Mouse (Mus musculus): ENCODE results near the gene Gsg1. TPM values are rescaled to one million over a fixed set of nuclear protein-coding genes. Genes with fewer than 3 reads are reported as not detected.

Gene Gsg1
- under 1 TPM in 1 of 4 experiments, not detected in 3; 0.82 TPM for total RNA-seq (2022)

DNA sequence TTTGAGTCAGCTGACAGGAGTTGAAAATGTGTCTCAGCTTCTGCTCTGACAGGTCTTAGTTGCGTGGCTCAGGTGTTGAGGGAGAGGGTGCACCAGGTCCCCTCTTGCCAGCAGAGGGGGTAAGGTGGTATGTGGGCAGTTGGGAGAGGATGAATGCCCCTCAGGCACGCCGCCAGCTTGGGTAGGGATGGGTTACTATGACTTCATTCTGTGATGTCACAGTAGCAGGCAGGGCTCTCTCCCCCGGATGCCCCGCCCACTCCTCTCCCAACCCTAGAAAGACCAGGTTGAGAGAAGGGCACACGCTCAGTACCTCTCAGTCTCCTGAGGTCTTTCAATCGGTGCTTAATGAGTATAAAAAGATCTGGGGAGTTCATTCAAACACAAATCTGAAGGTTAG is at the start of gene Gsg1:
Gsg1 (minus strand) TSS at position 199 of the 400 bp plus-strand sequence.
- no peak for DNase-seq (ENCODE audit: low spot score in 2 of 2)

DNA sequence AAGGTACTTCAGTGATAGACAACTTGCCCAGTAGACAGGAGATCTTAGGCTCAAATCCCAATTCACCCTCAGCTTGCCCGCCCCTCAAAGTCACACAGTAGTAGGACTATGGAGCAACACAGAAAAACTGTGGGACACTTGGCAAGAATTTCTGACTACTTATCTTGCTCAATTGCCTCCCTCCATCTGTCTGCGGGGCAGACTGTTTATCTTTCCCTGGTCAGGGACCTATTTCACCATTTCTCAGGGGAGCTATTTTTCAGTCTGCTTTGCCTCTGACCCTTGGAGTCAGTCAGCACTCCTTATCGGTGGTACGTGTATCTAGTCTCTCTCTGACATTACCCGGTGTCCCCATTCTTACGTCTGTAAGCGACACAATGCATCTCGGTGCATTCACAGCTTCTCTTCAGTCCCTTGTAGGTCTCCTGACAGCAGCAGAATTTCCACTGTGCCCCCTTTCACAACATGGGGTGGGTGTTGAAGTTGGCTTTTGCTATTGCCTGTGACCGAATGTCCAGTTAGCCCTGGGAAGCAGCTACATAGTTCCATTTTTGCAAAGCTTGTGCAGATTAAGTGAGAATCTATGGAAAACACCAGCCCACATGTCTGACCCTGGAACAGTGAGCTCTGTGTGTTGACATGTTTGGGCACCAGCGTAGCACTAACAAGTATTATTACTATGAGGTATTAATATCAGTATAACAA is 48.4 kb upstream of the Gsg1 start:
- no peak for DNase-seq (ENCODE audit: low spot score in 2 of 2)

DNA sequence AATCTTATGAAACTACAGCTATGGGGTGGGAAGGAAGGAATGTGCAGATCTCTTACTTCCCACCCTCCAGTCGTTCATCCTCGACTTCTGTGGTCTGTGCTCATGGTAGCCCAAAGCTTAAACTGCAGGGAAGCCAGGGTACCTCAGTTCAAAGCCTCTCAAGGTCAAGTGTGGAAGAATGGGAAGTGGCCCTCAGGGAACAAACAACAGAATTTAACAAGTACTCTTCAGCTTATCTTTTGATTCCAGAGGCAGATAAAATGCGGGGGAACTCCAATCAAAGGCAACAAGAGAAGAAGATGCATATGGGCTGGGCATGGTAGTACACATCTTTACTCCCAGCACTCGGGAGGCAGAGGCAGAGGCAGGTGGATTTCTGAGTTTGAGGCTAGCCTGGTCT is 46.3 kb upstream of the Gsg1 start:
- DNase-seq (ENCODE audit: low spot score in 2 of 2), result no peak

DNA sequence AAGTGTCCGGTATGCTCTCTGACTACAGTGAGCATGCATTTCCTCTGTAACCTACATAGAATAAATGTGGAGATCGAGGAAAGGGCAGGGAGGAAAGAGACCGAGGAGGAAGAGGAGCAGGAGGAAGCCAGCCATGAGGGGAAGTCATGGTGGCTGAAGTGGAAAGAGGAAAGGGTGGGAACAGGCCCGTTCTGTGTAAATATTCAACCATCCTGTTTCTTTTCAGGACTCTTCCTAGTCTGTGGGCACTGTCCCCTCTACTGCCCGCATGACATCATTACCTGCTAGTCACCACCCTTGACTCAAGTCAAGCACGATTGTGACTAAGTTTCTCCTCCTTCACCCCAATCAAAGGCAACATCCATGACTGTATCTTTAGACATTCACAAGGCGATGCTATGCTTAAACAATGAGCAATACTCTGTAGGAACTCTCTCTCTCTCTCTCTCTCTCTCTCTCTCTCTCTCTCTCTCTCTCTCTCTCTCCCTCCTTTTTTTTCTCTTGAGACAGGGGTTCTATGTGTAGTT is 44.9 kb upstream of the Gsg1 start:
- no peak for DNase-seq (ENCODE audit: low spot score in 2 of 2)

DNA sequence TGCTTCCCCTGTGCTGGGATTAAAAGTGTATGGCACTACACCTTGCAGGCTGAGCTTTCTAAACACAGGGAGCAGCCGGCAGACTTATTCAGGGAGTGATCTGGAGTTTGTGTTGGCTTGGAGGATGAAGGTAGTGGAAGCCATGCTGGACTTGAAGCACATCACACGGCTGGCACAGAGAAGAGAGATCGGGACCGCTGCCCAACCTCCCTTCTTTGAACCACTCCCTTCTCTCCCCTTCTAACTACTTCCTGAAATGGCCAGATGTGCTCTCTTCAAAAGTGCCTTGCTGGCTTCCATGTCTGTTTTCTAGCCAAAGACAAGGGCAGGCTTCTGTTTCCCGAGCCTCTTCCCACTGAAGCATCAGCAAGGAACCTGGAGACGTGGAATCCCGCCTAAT is 43.4 kb upstream of the Gsg1 start:
- DNase-seq (ENCODE audit: low spot score in 2 of 2), result no peak

DNA sequence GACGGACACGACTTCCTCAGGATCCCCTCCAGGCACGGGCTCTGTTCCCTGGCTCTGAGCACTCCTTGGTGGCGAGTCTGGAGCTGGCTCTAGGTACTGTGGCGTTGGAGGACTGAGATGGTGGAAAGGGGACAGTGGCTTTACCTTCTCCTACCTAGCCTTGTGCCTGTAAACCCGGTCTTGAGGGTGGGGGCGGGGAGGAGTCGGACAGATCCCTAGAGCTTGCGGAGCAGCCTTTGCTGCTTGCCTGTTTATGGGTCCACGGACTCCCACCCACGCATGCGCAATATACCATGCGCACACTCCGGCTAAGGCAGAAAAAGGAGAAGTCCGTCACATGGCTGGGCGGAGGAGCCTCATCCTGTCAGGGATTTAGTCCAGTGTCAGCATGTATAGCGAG is 42.1 kb upstream of the Gsg1 start:
- no peak for DNase-seq (ENCODE audit: low spot score in 2 of 2)

DNA sequence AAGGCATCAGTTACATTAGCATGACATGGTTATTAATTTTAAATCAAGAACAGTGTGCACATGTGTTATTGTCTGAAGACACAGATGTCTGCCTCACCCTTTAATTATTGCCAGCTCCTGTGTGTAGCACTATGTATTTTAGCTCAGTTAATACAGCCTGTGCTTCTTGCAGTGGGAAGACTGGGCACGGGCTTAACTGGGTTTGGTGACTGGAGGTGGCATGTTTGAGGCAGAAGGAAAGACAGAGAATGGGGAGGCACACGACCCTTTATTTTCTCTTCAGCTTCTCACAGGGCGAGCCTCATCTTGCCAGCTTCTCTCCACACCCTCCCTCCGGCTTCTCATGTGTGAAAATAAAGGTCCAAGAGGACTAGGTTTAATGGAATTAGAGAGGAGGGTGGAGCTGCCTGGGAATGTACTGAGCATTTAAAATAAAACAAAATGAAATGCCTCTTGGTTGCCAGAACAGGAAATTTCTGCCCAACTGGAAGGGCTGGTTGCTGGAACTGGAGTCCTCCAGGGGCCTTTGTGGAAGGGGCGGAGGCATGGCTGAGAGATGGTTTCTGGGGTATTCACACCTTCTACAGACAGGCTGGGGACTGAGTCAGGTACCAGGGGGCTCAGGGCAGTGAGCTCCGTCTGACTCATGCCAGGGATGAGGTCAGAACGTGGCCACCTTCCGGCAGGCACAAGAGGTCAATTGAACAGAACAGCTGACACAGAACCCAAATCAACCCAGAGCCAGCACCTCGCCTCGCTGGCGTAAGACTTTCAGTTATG is 41.1 kb upstream of the Gsg1 start:
- peak; percentile 18 to 28 for DNase-seq (ENCODE audit: low spot score in 2 of 2)

DNA sequence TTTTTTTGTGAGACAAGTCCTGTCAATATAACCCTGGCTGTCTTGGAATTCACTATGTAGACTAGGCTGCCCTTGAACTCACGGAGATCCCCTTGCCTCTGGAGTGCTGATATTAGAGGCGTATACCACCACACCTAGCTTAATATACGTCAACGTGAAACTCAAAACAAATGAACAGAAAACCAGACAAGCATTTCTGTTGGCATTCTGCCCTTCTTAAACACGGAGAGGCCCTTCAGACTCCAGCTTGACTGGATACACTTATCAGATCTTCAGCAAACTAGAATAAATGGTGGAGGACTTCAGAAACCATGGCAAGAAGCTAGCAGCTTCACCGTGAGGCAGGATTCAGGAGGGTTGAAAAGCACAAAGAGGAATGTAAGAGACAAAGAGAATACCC is 40.0 kb upstream of the Gsg1 start:
- no peak for DNase-seq (ENCODE audit: low spot score in 2 of 2)

DNA sequence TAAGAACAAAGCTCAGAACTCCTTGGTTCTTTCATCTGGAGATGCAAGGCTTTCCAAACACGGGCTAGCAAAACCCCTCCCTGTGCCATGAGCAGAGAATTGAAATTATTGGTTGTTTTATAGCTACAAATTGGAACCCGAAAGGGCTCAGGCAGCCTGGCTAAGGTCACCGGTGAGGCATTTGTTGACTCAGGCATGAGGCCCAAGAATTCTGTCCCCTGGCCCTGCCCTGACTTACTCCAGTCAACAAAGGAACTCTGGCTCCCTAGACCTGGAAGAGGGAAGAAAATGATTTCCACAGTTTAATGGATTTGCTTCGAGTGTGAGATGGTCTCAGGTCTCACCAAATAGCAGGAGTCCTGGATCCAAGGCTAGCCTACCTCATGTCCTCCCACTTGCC is 38.2 kb upstream of the Gsg1 start:
- no peak for DNase-seq (ENCODE audit: low spot score in 2 of 2)

DNA sequence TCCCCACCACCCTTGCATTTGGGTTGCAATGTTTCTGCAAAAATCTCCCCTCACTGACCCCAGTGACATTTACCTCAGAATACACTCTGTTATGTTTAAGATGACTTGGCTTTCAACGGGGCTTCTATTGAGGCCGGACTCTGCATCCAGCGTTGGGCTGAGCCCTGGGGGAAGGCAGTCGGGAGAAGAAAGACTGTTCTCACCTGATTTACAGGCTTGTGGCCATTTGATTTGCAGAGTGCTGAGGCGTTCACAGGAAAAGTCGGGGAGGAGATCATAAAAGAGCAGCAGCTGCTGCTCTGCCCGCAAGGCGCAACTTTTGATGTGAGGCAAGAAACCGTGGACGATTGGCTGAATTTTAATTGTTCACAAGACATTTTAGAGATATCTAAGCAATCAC is 25.7 kb upstream of the Gsg1 start:
- no peak for DNase-seq (ENCODE audit: low spot score in 2 of 2)

DNA sequence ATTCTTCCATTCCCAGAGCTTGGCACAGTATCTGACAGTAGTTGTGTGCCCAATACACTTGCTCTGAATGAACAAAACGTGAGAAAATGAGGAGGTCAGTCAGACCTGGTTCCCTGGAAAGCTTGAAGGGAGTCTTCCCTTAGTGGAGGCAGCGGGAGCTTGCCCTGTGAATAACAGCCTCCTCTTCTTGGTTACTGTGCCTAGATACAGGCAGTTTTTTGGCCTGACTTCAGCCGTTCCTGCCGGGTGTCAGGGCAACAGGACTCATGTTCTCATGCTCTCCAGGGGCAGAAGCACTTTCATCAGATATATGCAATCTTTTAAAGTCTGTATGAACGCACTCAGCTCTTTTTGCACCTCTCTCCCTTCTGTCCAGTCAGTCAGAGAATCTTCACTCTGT is 25.1 kb upstream of the Gsg1 start:
- DNase-seq (ENCODE audit: low spot score in 2 of 2), result no peak

DNA sequence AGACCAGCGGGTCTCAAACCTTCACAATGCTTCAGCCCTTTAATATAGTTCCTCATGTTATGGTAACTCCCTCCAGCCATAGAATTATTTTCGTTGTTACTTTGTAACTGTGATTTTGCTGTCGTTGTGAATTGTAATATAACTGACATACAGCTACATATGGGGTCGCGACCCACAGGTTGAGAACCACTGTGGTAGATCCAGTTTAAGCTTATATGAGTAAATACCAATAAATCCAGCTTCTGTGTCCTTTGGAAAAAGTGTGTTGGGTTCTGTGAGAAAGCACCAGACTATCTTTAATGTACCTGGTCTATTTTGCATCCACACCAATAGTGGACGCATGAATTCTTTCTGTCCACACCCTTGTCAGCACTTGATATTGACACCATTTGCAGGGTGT is 24.2 kb upstream of the Gsg1 start:
- DNase-seq (ENCODE audit: low spot score in 2 of 2), result no peak

DNA sequence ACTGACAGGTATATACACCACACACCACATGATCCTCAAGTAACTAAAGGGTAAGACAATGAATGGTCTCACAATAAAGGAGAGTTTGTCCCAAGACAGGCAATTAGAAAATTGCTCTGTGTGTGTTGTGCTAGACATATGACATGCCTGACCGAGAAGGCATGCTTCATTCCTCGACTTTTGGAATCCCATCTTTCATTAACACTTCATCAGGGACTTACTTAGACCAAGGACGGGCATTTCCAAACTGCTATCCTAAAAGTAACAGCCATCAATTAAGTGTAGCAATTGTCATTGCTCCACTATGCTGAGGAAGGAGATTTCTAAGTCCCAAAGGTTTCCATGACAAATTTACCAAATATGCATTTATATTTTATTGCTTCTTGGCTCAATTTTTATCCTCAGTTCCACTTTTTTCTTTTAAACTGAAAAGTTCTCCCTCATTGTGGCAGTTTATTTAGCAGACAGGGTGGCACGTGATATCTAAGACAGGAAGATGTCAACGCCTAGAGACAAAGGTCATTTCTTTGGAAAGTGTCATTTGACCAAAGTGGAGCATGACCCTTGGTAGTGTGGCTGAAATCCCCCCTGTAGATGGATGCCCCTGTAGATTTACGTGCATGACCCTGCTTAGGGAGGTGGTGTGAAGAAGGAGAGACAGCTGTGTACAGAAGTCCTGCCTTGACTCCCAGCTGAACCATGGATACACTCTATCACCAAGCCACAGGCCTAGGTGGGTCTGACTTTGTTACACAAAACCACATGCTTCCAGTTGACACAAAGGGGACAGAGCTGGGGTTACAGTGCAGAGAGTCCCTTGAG is 22.5 kb upstream of the Gsg1 start:
- DNase-seq (ENCODE audit: low spot score in 2 of 2), result no peak

DNA sequence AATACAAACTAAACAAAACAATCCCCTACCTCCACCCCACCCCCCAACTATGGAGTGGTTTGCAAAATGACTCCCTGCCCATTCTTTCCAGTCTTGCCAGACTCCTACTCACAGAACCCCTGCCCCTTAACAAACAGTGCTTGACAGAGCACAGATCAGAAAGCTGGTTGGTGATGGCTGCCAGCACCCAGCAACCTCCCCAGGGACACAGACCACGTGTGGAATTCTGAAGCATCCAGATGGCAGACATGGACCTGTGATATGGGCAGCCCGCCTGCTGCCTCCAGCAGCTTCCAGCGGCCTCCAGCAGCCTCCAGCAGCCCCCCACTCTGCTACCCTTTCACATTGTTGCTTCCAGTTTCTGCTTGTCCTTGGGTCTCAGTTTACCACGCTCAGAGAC is 21.1 kb upstream of the Gsg1 start:
- DNase-seq (ENCODE audit: low spot score in 2 of 2), result no peak

DNA sequence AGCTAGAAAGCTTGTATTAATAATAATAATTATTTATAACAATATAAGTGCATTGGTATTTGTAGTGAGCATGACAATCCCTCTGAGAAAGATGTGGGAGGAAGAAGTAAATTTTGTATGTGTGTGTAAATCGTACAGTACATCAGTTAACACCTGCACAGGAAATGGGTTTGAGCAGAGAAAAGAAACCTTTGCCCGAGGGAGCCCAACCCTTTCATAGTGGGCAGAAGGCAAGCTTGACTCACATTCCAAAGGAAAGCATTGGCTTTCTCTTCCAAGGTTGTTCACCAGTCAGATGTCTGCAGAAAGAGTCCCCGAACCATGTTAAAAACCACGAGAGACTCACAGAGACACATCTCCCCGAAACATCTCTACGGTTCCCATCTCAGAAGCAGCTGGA is 18.9 kb upstream of the Gsg1 start:
- no peak for DNase-seq (ENCODE audit: low spot score in 2 of 2)

DNA sequence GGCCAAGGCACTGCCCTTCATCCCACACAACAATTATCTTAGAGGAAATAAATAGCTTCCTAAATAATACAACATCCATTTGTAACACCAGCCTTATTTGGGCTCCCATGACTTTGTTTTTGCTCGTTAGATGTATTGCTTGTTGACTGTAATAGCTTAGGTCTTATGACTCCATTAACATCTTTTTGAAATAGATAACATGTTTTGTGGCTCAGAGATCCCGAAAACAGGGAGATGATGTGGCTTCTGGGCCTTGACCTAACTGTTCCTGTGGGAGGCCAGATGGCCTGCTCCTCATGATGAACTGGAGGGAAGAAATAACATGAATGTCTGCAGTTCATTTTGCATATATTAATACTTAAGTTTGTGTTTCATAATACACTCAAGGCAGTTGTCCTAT is 17.6 kb upstream of the Gsg1 start:
- no peak for DNase-seq (ENCODE audit: low spot score in 2 of 2)

DNA sequence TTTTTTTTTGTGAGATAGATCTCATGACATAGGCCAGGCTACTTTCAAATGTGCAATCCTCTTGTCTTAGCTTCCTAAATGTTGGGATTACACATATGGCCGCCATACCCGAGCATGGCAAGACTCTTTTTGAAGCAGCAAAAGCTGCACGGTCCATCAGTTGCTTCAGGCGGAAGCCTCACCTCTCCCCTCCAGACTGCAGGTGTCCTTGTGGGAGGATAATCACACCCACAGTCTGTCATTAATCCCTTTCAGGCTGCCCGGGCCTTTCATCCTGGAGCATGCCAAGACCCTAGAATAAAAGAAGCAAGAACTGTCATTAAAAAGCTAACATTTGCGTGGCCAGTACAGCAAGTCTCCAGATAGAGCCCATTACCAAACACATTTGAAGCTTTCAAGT is 15.5 kb upstream of the Gsg1 start:
- DNase-seq (ENCODE audit: low spot score in 2 of 2), result no peak

DNA sequence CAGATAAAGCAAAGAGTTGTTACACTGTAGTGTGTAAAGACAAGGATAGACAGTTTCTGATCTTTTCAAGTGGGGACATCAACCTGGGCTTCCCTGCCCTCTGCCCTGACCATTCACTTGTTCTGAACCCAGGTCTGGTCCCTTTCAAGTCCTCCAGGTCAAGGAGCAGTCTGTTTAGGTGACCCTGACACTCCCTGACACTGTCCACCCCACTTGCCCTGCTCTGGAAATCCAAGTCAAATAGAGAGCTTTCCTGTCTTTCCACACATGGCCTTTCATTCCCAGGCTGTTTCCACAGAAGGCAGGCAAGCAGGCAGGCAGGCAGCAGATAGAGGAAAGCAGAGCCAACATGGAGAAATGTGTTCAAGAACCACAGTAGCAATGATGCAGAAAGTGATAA is 14.2 kb upstream of the Gsg1 start:
- DNase-seq (ENCODE audit: low spot score in 2 of 2), result no peak

DNA sequence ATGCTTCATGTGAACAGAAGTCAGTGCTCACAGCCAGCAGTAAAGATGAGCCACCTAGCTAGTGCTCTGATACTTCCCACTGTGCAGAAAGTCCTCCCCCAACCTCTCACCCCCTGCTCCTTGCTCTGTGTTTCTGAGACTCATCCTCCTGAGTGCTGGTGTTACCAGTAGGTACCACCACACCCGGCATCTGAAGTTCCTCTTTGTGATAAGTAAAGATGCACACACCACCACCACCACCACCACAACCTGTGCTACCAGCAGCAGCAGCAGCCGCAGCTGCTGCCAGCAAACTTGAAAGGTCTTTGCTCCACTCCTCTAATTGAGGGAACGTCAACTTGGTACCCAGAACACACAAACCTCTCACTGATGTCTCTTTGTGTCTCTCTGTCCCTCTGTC is 13.1 kb upstream of the Gsg1 start:
- DNase-seq (ENCODE audit: low spot score in 2 of 2), result no peak

DNA sequence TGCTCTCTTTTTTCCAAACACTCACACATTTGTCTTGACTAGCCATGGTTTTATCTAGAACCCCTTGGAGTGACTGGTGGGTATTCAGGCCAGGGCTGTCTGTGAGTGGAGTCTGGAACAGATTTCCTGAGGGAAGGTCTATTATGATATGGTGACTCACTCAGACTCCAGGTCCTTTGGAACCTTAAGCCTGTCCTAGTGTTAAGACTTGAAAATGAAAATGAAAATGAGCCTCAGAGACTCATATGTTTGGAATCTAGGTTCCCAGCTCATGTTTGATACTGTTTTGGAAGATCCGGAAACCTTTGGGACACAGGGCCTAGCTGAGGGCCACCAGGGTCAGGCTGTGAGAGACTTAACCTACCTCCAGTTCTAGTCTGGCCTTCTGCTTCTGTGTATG is 11.9 kb upstream of the Gsg1 start:
- DNase-seq (ENCODE audit: low spot score in 2 of 2), result no peak

DNA sequence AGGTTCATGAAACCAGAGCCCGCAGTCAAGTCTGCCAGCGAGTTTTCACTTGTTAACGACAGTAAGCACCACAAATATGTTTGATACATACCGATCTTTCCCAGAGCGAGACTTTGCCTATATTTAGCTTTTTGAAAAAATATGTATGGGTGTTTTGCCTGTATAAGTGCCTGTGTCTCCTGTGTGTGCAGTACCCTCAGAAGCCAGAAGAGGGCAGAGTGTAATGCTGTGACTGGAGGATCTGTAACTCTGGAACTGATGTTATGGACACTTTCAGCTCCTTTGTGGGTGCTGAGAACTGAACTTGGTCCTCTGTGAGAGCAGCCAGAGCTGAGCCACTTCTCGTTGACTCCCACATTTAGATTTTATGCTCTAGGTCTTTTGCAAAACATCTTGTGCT is 10.0 kb upstream of the Gsg1 start:
- no peak for DNase-seq (ENCODE audit: low spot score in 2 of 2)

DNA sequence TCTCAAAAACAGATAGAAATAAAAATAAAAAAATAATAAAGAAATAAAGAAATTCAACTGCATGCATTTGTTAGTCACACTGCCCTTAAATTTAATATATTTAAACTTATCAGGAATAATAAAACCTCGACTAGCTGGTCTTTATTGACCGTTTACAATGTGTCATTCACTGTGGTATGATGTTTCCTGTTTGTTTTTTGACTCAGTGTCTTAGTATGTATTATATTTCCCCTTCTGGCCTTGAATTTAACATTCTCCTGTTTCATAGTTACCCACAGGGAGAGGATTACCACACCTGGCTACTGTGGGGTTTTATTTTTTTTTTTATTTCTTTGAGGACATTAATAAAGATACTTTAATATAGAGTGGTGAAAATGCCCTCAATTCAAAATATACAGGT is 8.4 kb upstream of the Gsg1 start:
- DNase-seq (ENCODE audit: low spot score in 2 of 2), result no peak
